Mouse (Mus musculus) G1E (cell line): ENCODE measurements around the gene Krt10. TPM values are rescaled to one million over a fixed set of nuclear protein-coding genes. Genes with fewer than 3 reads are reported as not detected.

ENCODE experiments used
- ATAC-seq: 2 replicates; pipeline ENCODE4 v1.8.0; 2016; ENCODE audit warnings: mild to moderate bottlenecking; ENCODE audit not compliant: insufficient number of reproducible peaks, poor library complexity, low FRiP score, severe bottlenecking; ENCODE audit errors: extremely low read depth
- DNase-seq: peaks from one replicate; pipeline ENCODE4 v3.0.0; 2012; ENCODE audit warnings: low spot score
- H3K27me3 ChIP-seq: 2 replicates; pipeline ENCODE4 v1.6.1; 2012; ENCODE audit warnings: mild to moderate bottlenecking, low read length, inconsistent platforms; ENCODE audit not compliant: insufficient read depth
- H3K36me3 ChIP-seq: replicated peaks from 2 replicates; pipeline ENCODE3; 2012; ENCODE audit warnings: mild to moderate bottlenecking, inconsistent platforms
- H3K4me1 ChIP-seq: 2 replicates; pipeline ENCODE4 v1.6.1; 2012; ENCODE audit warnings: low read depth, low read length, inconsistent platforms, mixed read lengths; ENCODE audit not compliant: insufficient read depth
- H3K4me3 ChIP-seq: 2 replicates; pipeline ENCODE4 v1.5.1; 2012; ENCODE audit warnings: low read depth, mild to moderate bottlenecking, inconsistent platforms, low read length, moderate library complexity, mixed read lengths
- H3K9me3 ChIP-seq: replicated peaks from 2 replicates; pipeline ENCODE4 v1.6.1; 2012; ENCODE audit warnings: inconsistent platforms
- CTCF ChIP-seq: IDR thresholded peaks from 2 replicates; pipeline ENCODE4 v1.5.1; 2012; ENCODE audit warnings: low read depth, low read length, inconsistent platforms, mixed read lengths
- GATA1 ChIP-seq: IDR thresholded peaks from 2 replicates; pipeline ENCODE4 v1.6.1; 2012; ENCODE audit warnings: borderline replicate concordance, low read length, inconsistent platforms, mixed read lengths
- GATA2 ChIP-seq: IDR thresholded peaks from 2 replicates; pipeline ENCODE4 v1.6.1; 2012; ENCODE audit warnings: low read depth, low read length, inconsistent platforms, borderline replicate concordance
- POLR2AphosphoS5 ChIP-seq: IDR thresholded peaks from 2 replicates; pipeline ENCODE4 v1.6.1; 2012; ENCODE audit warnings: low read depth, low read length, inconsistent platforms; ENCODE audit not compliant: insufficient replicate concordance
- TAL1 ChIP-seq: conservative IDR thresholded peaks from 2 replicates; pipeline ENCODE4 v1.6.1; 2012; ENCODE audit warnings: low read depth, low read length, inconsistent platforms, mixed read lengths
- polyA plus RNA-seq: library from polyadenylated mRNA; stranded (reverse); fragments of >175 nt; gene quantifications from 2 replicates; pipeline ENCODE4 v1.2.3, GENCODE M21; 2012
- total RNA-seq, 2 experiments: library from RNA; stranded (forward) in 1 of 2; stranded (reverse) in 1 of 2; fragments of 200-1000 nt in 1 of 2; fragments of >200 nt in 1 of 2; fragmentation: Nextera tagmentation in 1 of 2; gene quantifications; 2 replicates each; pipeline ENCODE4 v1.2.3; 2014 to 2017

The Krt10 gene
- total and polyA plus RNA-seq, 3 experiments, result 1.7 to 8.6 (median 8.5) TPM

GRCm38 (mm10) chr11:99416902-99417301, 27.7 kb upstream of the Krt10 start:
- TF ChIP-seq CTCF (no peak), GATA2 (no peak), TAL1 (no peak), GATA1 (no peak), POLR2AphosphoS5 (no peak)
- DNase-seq, result no peak
- Histone ChIP-seq H3K4me1 (no peaks in the 10 kb centered on the region), H3K36me3 (no peaks in the 10 kb centered on the region), H3K9me3 (no peaks in the 10 kb centered on the region), H3K27me3 (0 out of 2 replicates have a peak, but pooled peaks cover under 1% of the 10 kb centered on the region), H3K4me3 (no peak overlapping the region)
- no peak for ATAC-seq

DNA sequence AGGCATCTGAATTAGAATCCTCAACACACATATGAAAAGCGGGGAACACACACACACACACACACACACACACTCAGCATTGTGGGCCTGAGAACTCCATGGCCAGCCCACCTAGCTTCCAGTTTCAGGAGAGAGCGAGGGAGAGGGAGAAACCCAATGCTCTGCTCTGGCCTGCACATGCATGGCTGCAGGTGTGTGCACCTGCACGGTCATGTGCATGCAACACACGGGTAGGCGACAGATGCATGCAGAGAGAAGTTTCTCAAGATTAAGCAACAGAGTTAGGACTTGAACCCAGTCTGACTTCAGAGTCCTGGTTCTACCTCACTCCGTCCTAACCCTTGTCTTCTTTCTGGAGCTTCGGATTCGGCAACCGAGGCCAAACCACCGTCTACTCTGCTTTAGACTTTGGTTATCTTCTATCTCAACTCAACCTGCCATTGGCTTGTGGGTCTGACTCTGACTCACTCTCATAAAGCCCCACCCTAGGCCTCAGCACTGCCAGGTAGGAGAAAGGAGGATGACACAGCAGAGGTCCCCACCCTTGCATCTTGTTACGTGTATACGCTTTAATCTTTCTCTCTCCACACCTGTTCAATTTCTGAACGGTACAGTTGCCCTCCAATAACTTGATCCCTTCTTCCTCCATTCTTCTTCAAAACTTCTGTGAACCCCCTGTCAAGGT, 25.4 kb upstream of the Krt10 start:
- ATAC-seq, result no peak
- Histone ChIP-seq H3K9me3 (no peaks in the 10 kb centered on the region), H3K36me3 (no peaks in the 10 kb centered on the region), H3K4me3 (no peak overlapping the region), H3K27me3 (no peaks in the 10 kb centered on the region), H3K4me1 (no peaks in the 10 kb centered on the region)
- DNase-seq, result no peak
- TF ChIP-seq POLR2AphosphoS5 (no peak), GATA1 (no peak), GATA2 (no peak), CTCF (no peak), TAL1 (no peak)

- no peaks in the 10 kb centered on the region for H3K9me3 ChIP-seq
- H3K27me3 ChIP-seq, result peaks cover 3% of the 10 kb centered on the region; the same call in 1 of the 2 replicates
- no peak overlapping the region for H3K4me3 ChIP-seq
- H3K4me1 ChIP-seq, result peaks cover 4% of the 10 kb centered on the region; the same call in 1 of the 2 replicates
- DNase-seq (peak; percentile 12), ATAC-seq (no peak)
- no peaks in the 10 kb centered on the region for H3K36me3 ChIP-seq
- TF ChIP-seq TAL1 (no peak), GATA2 (no peak), GATA1 (no peak), CTCF (no peak), POLR2AphosphoS5 (no peak)
Measured at GRCm38 (mm10) chr11:99413247-99413646, 24.1 kb upstream of the Krt10 start.

DNA sequence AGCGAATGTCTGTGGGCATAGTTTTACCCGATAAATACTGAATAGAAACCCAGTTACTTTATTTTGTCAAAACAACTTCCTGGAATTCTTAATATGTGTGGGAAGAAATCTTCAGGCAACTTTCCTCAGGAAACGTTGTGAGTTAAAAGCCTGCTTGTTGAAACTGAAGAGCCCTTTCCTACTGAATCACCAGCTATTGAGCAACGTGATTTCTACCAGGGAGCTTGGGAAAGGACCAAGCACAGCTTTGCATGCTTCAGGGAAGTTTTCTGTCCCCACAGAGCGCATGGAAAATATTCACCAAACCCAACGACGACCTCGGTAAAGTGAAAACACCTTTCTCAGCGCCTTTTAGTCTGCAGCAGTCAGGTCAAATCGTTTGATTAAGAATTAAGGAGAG, 17.0 kb upstream of the Krt10 start:
- no peak for DNase-seq
- H3K9me3 ChIP-seq, result no peaks in the 10 kb centered on the region

DNA sequence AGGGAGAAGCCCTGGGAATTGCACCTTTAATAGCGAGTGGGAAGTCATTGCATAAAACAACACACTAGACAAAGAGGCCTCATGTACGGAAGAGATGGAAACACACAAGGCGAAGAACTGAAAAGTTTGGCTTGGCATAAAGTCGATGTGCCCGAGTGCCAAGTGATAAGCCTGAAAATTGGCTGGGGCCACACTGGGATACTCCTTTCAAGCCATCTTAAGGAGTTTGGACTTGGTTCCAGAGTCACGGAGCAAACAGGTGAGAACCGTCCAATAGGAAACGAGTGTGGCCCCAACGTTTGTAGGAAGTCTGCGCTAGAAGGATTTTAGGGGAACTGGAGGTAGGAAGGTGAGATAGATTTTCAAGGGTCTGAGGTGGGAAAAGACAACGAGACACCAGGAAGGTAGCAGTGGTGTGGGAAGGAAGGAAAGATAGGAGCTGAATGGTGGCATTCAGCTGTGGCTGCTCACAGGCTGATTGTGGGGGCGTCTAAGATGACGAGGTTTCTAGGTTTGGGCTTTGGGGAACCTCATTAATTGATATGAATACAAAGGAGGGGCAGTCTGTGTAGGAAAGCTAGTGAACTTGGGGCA, 10.9 kb upstream of the Krt10 start:
- TF ChIP-seq CTCF (no peak), GATA2 (no peak), GATA1 (no peak), TAL1 (no peak), POLR2AphosphoS5 (no peak)
- DNase-seq (no peak), ATAC-seq (no peak)
- Histone ChIP-seq H3K36me3 (no peaks in the 10 kb centered on the region), H3K27me3 (peaks cover 8% of the 10 kb centered on the region), H3K4me3 (no peak overlapping the region), H3K9me3 (no peaks in the 10 kb centered on the region), H3K4me1 (no peaks in the 10 kb centered on the region)

More for the DNA sequence above, 17.0 kb upstream of the Krt10 start:
- Histone ChIP-seq H3K4me1 (peaks cover 4% of the 10 kb centered on the region; the same call in 1 of the 2 replicates), H3K27me3 (peaks cover 3% of the 10 kb centered on the region; the same call in 1 of the 2 replicates), H3K4me3 (no peak overlapping the region), H3K36me3 (no peaks in the 10 kb centered on the region)
- no peak for ATAC-seq
- TF ChIP-seq GATA2 (no peak), POLR2AphosphoS5 (no peak), GATA1 (no peak), CTCF (no peak), TAL1 (no peak)

DNA sequence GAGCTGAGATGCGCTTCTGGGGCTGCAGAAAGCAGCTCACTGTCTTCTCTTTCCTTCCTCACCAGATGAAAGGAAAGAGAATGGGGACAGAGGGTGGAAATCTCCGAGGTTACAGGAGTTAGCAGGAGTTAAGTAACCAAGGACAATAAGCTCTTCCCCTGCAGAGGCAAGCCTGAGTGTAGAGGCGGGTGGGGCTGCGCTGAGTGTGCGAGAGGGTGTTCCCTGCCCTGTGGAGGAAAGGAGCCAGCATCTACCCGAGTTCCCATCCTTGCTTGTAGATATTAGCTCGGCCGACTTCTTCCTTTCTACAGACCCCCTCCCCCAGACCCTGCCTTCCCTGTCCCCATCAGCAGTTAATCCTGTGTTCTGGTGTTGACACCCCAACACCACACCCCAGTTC, 9.7 kb upstream of the Krt10 start:
- Histone ChIP-seq H3K4me1 (no peaks in the 10 kb centered on the region), H3K27me3 (peaks cover 8% of the 10 kb centered on the region), H3K36me3 (no peaks in the 10 kb centered on the region), H3K9me3 (no peaks in the 10 kb centered on the region), H3K4me3 (no peak overlapping the region)
- no peak for DNase-seq
- TF ChIP-seq POLR2AphosphoS5, result no peak
- no peak for TF ChIP-seq TAL1
- no peak for TF ChIP-seq GATA1
- no peak for TF ChIP-seq CTCF
- TF ChIP-seq GATA2, result no peak
- no peak for ATAC-seq
